Mouse (Mus musculus): ENCODE data around the gene Prss36.

DNA sequence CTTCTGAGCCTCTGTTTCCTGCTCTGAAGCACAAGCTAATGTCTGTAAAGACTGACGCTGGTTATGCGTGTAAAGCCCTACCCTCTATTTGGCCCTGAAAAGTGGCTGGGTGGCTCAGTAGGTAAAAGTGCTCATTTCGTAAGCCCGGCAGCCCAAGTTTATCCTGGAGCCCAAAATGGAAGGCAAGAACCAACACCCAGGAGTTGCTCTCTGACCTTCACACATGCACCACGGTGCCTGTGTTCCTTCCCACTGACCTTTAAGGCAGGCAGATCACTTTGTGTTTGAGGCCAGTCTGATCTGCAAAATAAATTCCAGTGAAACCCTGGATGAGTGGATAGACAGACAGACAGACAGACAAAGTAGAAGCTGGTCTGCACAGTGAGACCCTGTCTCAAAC lies 22.8 kb downstream of the Prss36 start:
- TF ChIP-seq POLR2A (IDR thresholded peaks at IDR 0.05; ENCODE audit: borderline replicate concordance, control insufficient read depth, low read depth, low read length): no peak
- no peak for TF ChIP-seq CTCF (IDR thresholded peaks at IDR 0.05; ENCODE audit: control insufficient read depth, insufficient read depth, low read length)
